Mouse (Mus musculus) limb, embryonic 14.5 days (tissue): ENCODE measurements around the gene Otop2. TPM values are rescaled to one million over a fixed set of nuclear protein-coding genes. Genes with fewer than 3 reads are reported as not detected.

ENCODE experiments used
- ATAC-seq: fragments of 200-750 bp; cut with Nextera tagmentation; 2 replicates; pipeline ENCODE4 v1.8.0; 2017; ENCODE audit warnings: low read depth, moderate number of reproducible peaks, moderate TSS enrichment; ENCODE audit not compliant: low FRiP score
- DNase-seq: peaks from one replicate; pipeline ENCODE4 v3.0.0-alpha.2; 2015; ENCODE audit warnings: low spot score
- H3K27ac ChIP-seq: fragments of 300-500 bp; sonication (generic); replicated peaks from 2 replicates; pipeline ENCODE4 v1.5.1; 2014; ENCODE audit warnings: low read depth, mild to moderate bottlenecking, low read length, moderate library complexity, mixed read lengths
- H3K27me3 ChIP-seq: fragments of 300-500 bp; sonication (generic); 2 replicates; pipeline ENCODE4 v1.6.1; 2014; ENCODE audit warnings: low read length, mixed read lengths; ENCODE audit not compliant: control insufficient read depth, insufficient read depth
- H3K36me3 ChIP-seq: fragments of 300-500 bp; sonication (generic); 2 replicates; pipeline ENCODE4 v1.6.1; 2014; ENCODE audit warnings: mild to moderate bottlenecking, low read length, moderate library complexity, mixed read lengths; ENCODE audit not compliant: control insufficient read depth, insufficient read depth
- H3K4me1 ChIP-seq: fragments of 300-500 bp; sonication (generic); 2 replicates; pipeline ENCODE4 v1.6.1; 2014; ENCODE audit warnings: antibody characterized with exemption, low read length, mixed read lengths; ENCODE audit not compliant: control insufficient read depth, insufficient read depth
- H3K4me2 ChIP-seq: fragments of 300-500 bp; sonication (generic); replicated peaks from 2 replicates; pipeline ENCODE4 v1.6.1; 2014; ENCODE audit warnings: low read depth, mild to moderate bottlenecking, low read length, moderate library complexity; ENCODE audit not compliant: severe bottlenecking
- H3K4me3 ChIP-seq: fragments of 300-500 bp; sonication (generic); replicated peaks from 2 replicates; pipeline ENCODE4 v1.5.1; 2014; ENCODE audit warnings: low read length
- H3K9ac ChIP-seq: fragments of 300-500 bp; sonication (generic); 2 replicates; pipeline ENCODE4 v1.6.1; 2014; ENCODE audit warnings: mild to moderate bottlenecking, low read depth, low read length, moderate library complexity; ENCODE audit not compliant: severe bottlenecking
- H3K9me3 ChIP-seq: fragments of 300-500 bp; sonication (generic); 2 replicates; pipeline ENCODE4 v1.6.1; 2016; ENCODE audit warnings: low read length; ENCODE audit not compliant: control insufficient read depth
- POLR2A ChIP-seq: fragments of 200-500 bp; IDR thresholded peaks from 2 replicates; pipeline ENCODE4 v1.8.0; 2012; ENCODE audit warnings: inconsistent platforms, mild to moderate bottlenecking, moderate library complexity, borderline replicate concordance; ENCODE audit not compliant: insufficient read depth, insufficient read length; ENCODE audit errors: extremely low read depth
- WGBS: fragments of 180-500 bp; shearing (Covaris S2); extraction: QIAGEN DNeasy Blood & Tissue Kit; methylation state at CpG from one replicate; pipeline ENCODE4 v1.1.7; 2014; 5-methylcytosine and 5-hydroxymethylcytosine counted together
- polyA plus RNA-seq, 2 experiments: library from polyadenylated mRNA; depleted of rRNA in 1 of 2; stranded (reverse) in 1 of 2; unstranded in 1 of 2; fragments of >200 nt; fragmentation: Nextera tagmentation in 1 of 2; extraction: Ambion mirVana in 1 of 2; gene quantifications; 2 replicates each; pipeline versions ENCODE4 v1.2.1 to v1.2.3; 2012 to 2014

Otop2 gene
- polyA plus RNA-seq, 2 experiments, result 0.19 to 0.29 TPM

DNA sequence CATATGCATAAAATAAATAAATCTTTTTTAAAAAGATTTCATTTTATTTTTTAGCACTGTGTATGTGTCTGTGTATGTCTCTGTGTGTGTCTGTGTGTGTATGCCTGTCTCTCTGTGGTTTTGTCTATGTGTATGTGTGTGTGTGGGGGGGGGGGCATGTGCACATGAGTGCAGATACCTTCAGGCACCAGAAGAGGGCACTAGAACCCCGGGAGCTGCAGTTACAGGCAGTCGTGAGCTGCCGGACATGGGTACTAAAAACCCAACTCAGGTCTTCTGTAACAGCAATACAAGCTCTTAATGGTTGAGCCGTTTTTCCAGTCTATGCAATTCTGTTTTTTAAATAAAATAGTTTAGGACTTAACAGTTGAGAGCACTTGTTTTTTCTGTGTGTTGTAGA, 6.2 kb upstream of the Otop2 start:
- Histone ChIP-seq H3K27ac (no peak overlapping the region), H3K4me1 (no peaks in the 10 kb centered on the region), H3K9ac (no peak overlapping the region), H3K27me3 (peaks cover 27% of the 10 kb centered on the region), H3K4me3 (no peak overlapping the region), H3K9me3 (no peaks in the 10 kb centered on the region), H3K36me3 (no peaks in the 10 kb centered on the region), H3K4me2 (no peak overlapping the region)
- ATAC-seq (no peak), DNase-seq (no peak)
- WGBS, result 81% methylated on average over 4 of the region's 4 CpGs
- no peak for TF ChIP-seq POLR2A

DNA sequence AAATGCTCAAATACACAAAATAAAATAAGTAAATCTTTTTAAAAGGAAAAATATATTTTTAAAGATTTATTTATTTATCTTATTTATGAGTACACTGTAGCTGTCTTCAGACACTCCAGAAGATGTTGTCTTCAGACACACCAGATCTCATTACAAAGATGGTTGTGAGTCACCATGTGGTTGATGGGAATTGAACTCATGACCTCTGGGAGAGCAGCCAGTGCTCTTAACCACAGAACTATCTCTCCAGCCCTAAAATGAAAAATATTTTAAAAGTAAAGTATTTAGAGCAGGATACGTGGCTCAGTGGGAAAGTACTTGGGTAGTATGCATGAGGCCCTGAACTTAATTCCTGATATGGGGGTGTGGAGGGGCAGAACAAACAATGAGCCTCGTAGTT, 5.6 kb upstream of the Otop2 start:
- no peak for TF ChIP-seq POLR2A
- Histone ChIP-seq H3K9me3 (no peaks in the 10 kb centered on the region), H3K27ac (no peak overlapping the region), H3K4me2 (no peak overlapping the region), H3K36me3 (no peaks in the 10 kb centered on the region), H3K4me3 (no peak overlapping the region), H3K4me1 (no peaks in the 10 kb centered on the region), H3K27me3 (peaks cover 26% of the 10 kb centered on the region), H3K9ac (no peak overlapping the region)
- DNase-seq (no peak), ATAC-seq (no peak)
- 83% methylated on average over 2 of the region's 2 CpGs for WGBS

DNA sequence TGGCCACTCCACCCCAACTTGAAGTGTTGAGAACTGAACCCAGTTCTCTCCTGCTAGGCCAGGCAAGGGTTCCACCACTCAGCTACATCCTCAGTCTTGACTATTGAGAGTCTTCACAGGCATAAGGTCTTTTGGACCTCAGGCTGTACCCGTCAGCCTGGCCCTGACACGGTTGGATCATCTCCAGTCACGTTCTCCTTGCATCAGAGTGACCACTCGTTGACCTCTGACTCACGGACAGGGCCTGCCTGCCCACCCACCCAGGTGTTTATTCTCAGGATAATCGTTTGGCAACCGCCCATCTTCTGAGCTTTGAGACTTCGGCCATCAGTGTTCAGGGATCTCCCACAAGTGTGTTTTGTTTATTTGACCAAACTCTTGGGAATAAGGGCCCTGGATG, 3.8 kb upstream of the Otop2 start:
- no peak overlapping the region for H3K27ac ChIP-seq
- no peak overlapping the region for H3K9ac ChIP-seq
- H3K36me3 ChIP-seq, result no peaks in the 10 kb centered on the region
- WGBS, result 57% methylated on average over 8 of the region's 8 CpGs
- H3K4me2 ChIP-seq, result no peak overlapping the region
- TF ChIP-seq POLR2A, result no peak
- H3K4me1 ChIP-seq, result no peaks in the 10 kb centered on the region
- no peak for DNase-seq
- no peak overlapping the region for H3K4me3 ChIP-seq
- H3K9me3 ChIP-seq, result no peaks in the 10 kb centered on the region
- peaks cover 7% of the 10 kb centered on the region; the same call in 1 of the 2 replicates for H3K27me3 ChIP-seq
- ATAC-seq, result no peak

DNA sequence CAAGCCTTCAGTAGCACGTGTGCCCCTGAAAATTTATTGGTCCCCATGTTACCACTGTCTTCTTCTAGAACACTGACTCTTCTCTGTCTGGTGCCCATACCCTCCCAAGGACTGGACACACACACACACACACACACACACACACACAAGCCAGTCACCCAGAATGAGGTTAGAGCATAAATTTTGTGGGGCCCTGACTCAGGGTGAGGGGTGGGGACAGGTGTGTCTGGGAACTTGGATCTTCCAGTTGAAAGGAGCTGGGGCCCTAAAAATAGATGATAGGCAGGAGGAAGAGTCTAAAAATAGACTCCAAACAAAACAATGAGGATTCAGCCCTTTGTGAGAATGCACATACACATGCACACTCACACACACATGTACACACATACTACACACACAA, 1.8 kb downstream of the Otop2 start:
- TF ChIP-seq POLR2A, result no peak
- ATAC-seq, result no peak
- 53% methylated on average over 1 of the region's 1 CpGs for WGBS
- H3K27ac ChIP-seq, result no peak overlapping the region
- H3K9me3 ChIP-seq, result no peaks in the 10 kb centered on the region
- no peak overlapping the region for H3K4me2 ChIP-seq
- H3K4me3 ChIP-seq, result no peak overlapping the region
- DNase-seq, result no peak
- no peak overlapping the region for H3K9ac ChIP-seq
- H3K36me3 ChIP-seq, result no peaks in the 10 kb centered on the region
- H3K27me3 ChIP-seq, result 0 out of 2 replicates have a peak, but pooled peaks cover 3% of the 10 kb centered on the region
- no peaks in the 10 kb centered on the region for H3K4me1 ChIP-seq

DNA sequence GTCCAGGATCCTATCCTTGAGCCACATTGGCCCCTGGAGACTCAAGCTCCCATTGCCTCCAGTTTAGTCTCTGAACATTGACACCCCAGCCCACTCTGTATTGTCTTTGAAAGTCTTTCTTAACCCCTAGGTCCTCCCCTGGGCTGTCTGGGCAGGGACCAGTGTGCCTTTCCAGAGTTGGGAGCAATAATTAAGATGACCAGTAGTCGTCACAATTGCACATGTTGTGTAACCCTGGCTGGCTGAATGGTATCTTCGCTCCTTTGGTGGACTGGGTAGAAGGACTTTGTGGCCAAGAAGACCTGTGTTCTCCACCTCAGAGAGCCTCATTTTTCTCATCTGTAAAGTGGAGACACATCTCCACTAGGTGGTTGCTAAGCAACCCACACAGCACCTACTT, 7.3 kb downstream of the Otop2 start:
- no peaks in the 10 kb centered on the region for H3K9me3 ChIP-seq
- H3K27ac ChIP-seq, result no peak overlapping the region
- TF ChIP-seq POLR2A, result no peak
- no peak overlapping the region for H3K4me3 ChIP-seq
- H3K27me3 ChIP-seq, result peaks cover 54% of the 10 kb centered on the region
- H3K4me2 ChIP-seq, result no peak overlapping the region
- no peak for ATAC-seq
- DNase-seq, result no peak
- no peaks in the 10 kb centered on the region for H3K4me1 ChIP-seq
- no peaks in the 10 kb centered on the region for H3K36me3 ChIP-seq
- 43% methylated on average over 2 of the region's 2 CpGs for WGBS
- no peak overlapping the region for H3K9ac ChIP-seq

DNA sequence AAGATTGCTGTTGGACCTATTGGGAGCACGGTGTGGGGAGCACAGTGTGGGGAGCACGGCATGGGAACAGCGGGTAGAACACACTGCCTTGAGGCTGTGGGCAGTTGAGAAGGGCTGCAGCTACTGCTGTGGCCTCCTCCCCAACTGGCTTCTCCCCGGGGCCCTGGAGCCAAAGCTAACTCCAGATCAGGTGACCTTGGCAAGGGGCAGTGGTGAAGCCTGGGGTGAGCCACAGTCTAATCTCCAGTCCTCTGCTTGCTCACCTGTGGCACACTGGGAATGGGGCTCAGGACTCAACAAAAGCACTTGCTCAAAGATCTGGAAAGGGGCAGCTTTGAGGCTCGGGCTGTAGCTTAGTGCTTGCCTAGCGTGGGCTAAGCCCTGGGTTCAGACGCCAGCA, 10.2 kb downstream of the Otop2 start:
- WGBS, result 65% methylated on average over 7 of the region's 7 CpGs
- H3K27ac ChIP-seq, result no peak overlapping the region
- H3K4me1 ChIP-seq, result no peaks in the 10 kb centered on the region
- H3K4me2 ChIP-seq, result no peak overlapping the region
- H3K27me3 ChIP-seq, result peaks cover 83% of the 10 kb centered on the region
- ATAC-seq, result no peak
- no peak for TF ChIP-seq POLR2A
- DNase-seq, result no peak
- H3K9ac ChIP-seq, result no peak overlapping the region
- H3K9me3 ChIP-seq, result no peaks in the 10 kb centered on the region
- H3K36me3 ChIP-seq, result no peaks in the 10 kb centered on the region
- H3K4me3 ChIP-seq, result no peak overlapping the region
